Mouse (Mus musculus): ENCODE data around the gene Rplp2. TPM values are rescaled to one million over a fixed set of nuclear protein-coding genes. Genes with fewer than 3 reads are reported as not detected.
A peak's percentile ranks its signal among the peaks of the same experiment; 100 is the strongest.

Gene Rplp2
- polyA plus RNA-seq, 1 experiment from 2014 or later = 1,119 TPM

DNA sequence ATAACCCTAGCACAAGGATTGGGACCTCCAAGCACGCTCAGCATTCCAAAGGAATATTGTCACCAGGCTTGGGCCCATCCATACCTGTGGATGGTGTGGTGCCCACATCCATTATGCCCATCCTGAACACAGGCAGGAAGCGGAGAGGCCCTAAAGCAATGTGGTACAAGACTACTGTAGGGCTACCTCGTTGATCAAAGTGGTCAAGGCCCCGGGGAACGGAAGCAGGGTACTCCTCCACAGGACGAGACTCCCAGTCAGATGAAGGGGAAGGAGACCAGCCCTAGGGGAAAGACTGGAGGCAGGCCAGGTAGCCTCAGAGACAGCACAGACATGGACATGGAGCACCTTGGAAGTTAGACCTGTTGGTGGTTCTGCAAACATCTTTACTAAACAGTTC, 25.6 kb downstream of the Rplp2 start:
- no peak overlapping the region for H3K4me2 ChIP-seq
- H3K27ac ChIP-seq = no peak overlapping the region
- H3K9ac ChIP-seq = no peak overlapping the region
- H3K4me3 ChIP-seq = no peak overlapping the region
- no peak for ATAC-seq
- peaks cover 21% of the 10 kb centered on the region for H3K27me3 ChIP-seq
- no peaks in the 10 kb centered on the region for H3K9me3 ChIP-seq (replicated peaks)
- H3K36me3 ChIP-seq (ENCODE audit: poor library complexity, severe bottlenecking) = peaks cover 36% of the 10 kb centered on the region
- 89% methylated on average over 6 of the region's 6 CpGs for WGBS
- peaks cover 58% of the 10 kb centered on the region for H3K4me1 ChIP-seq

DNA sequence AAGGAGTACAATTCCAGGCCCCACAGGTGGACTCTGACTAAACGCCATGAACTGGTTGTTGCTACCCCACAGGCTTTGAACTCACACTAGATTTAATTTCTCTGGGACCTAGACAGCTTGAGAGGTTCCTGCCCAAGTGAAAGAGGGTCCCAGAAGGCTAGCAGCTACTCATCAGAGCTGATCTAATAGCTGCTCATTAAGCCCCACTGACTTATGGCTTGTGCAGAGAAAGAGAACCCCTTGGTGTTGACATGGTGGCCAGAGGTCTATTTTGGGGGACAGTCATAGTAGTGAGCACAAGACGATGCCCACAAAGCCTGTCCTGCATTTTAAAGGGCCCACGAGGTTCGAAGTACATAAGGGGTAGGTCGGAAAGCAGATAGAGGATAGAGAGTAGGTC, 27.0 kb downstream of the Rplp2 start:
- WGBS = 9% methylated on average over 5 of the region's 5 CpGs
- Histone ChIP-seq H3K27ac (no peak overlapping the region), H3K27me3 (peaks cover 27% of the 10 kb centered on the region), H3K4me2 (peak overlapping the region; percentile 87), H3K4me3 (peak overlapping the region; percentile 81), H3K36me3 (ENCODE audit: poor library complexity, severe bottlenecking) (peaks cover 36% of the 10 kb centered on the region), H3K4me1 (peaks cover 44% of the 10 kb centered on the region), H3K9me3 (replicated peaks) (no peaks in the 10 kb centered on the region), H3K9ac (peak overlapping the region; percentile 86)
- ATAC-seq = no peak

DNA sequence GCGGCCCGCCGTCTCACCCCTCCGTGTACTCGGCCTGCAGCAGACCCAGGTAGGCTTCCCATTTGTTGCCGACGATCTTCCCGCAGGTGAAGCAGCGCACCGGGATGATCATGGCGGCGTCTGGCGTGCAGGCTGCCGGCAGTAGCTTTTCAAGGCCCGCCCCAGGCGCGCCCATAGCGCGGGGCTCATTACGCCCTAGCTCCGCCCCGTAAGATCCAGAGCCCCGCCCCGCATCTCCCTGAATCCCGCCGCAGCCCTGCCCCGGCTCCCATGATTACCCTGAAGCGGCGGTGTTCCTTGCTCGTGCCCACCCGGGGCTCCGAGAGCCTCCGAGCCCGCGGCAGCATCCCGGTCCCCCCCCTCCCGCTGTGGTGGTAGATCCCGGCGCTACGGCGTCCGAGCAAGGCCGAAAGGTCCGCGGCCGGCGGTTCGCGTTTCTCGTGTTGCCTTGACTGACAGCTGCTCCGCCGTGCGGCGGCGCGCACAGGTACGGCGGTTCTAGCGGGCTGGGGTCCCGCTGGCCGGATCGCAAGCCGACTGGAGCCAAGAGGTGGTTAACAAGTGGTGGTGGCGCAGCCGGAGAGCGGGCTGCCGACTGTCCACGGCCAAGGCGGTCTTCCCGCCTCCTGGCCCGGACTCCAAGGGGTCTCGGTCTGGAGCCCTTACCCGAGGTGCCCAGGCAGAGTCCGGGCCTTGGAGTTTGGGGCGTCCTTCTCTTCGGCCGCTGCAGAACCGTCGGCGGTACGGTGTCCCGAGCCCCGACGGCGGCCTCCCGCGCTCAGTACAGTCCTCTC, 28.0 kb downstream of the Rplp2 start, which contains the start of the genes Polr2l and Tspan4:
Gene Polr2l, minus strand, starts transcription at position 122 of the 794 bp plus-strand sequence.
Gene Tspan4, plus strand, starts transcription at position 230 of the 794 bp plus-strand sequence.
- peak within 1 kb of the TSS; percentile 87 for H3K4me2 ChIP-seq
- ATAC-seq = peak; percentile 91
- peak within 1 kb of the TSS; percentile 85 for H3K27ac ChIP-seq
- peaks cover 26% of the 10 kb centered on the region for H3K36me3 ChIP-seq (ENCODE audit: poor library complexity, severe bottlenecking)
- H3K4me1 ChIP-seq = peaks cover 34% of the 10 kb centered on the region
- peak within 1 kb of the TSS; percentile 81 for H3K4me3 ChIP-seq
- H3K9me3 ChIP-seq (replicated peaks) = no peaks in the 10 kb centered on the region
- under 1% methylated on average over 87 of the region's 87 CpGs for WGBS
- H3K9ac ChIP-seq = peak within 1 kb of the TSS; percentile 86
- peaks cover 27% of the 10 kb centered on the region for H3K27me3 ChIP-seq

DNA sequence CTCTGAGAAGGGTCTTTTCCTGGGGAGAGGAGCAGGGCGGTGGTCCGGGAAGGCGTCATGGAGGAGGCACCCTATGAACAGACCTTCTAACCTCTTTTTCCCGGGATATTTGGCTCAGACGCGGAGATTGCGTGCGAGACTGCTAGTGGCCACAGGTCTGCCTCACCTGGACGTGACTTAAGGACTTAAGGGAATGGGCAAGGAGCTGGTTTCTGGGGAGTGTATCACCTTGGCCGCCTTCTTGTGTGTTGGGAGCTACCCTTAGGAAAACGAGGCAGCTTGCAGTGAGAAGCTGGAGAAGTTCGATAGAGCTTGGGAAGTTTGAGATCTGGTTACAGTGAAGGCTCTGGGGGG, 28.6 kb downstream of the Rplp2 start:
- 4% methylated on average over 12 of the region's 12 CpGs for WGBS
- no peak for ATAC-seq
- H3K27ac ChIP-seq = no peak overlapping the region
- peaks cover 20% of the 10 kb centered on the region for H3K36me3 ChIP-seq (ENCODE audit: poor library complexity, severe bottlenecking)
- H3K27me3 ChIP-seq = peaks cover 27% of the 10 kb centered on the region
- H3K4me1 ChIP-seq = peaks cover 35% of the 10 kb centered on the region
- H3K9ac ChIP-seq = peak overlapping the region; percentile 86
- H3K4me2 ChIP-seq = peak overlapping the region; percentile 87
- no peaks in the 10 kb centered on the region for H3K9me3 ChIP-seq (replicated peaks)
- H3K4me3 ChIP-seq = peak overlapping the region; percentile 81

DNA sequence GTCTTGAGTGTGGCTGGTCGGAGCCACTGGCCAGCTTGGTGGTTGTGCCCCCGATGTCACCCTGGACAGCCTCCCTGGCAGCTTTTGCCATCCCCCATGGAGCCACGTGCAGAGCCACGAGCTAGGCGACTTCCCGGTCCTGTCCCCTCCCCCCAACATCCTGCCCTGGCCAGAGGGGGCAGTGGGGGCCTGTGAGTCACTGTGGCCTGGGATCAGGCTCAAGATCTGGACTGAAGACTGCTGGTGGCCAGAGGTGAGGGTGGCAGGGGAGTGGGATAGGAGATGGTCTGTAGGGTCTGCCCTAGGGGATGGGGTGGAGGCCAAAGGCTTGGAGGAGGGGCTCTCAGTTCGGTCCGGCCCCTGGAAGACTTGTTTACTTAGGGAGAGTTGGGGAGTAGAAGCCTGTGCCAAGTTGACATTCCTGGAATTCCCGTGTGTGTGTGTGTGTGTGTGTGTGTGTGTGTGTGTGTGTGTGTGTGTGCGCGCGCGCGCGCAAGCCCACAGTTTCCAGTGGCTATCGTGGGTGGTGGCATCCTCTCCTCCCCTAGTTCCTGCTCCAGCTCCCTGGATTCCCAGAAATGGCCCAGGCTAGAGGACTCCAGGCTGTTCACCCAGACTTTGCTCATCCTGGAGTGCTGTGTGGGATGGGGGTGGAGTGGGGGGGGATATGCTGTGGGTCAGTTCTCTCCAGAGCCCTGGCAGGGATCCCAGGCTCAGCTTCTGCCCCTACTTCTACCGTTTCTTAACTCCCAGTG, 29.2 kb downstream of the Rplp2 start:
- peak overlapping the region; percentile 25; the same call in 1 of the 2 replicates for H3K27ac ChIP-seq
- H3K4me2 ChIP-seq = peak overlapping the region; percentile 87
- H3K36me3 ChIP-seq (ENCODE audit: poor library complexity, severe bottlenecking) = peaks cover 14% of the 10 kb centered on the region
- 8% methylated on average over 17 of the region's 17 CpGs for whole genome bisulfite sequencing
- peak overlapping the region; percentile 86 for H3K9ac ChIP-seq
- peak overlapping the region; percentile 81 for H3K4me3 ChIP-seq
- ATAC-seq = no peak
- no peaks in the 10 kb centered on the region for H3K9me3 ChIP-seq (replicated peaks)
- H3K27me3 ChIP-seq = peaks cover 27% of the 10 kb centered on the region
- H3K4me1 ChIP-seq = peaks cover 41% of the 10 kb centered on the region

GRCm38 (mm10) chr7:141476981-141477370, 29.8 kb downstream of the Rplp2 start:
- H3K9ac ChIP-seq = no peak overlapping the region
- H3K36me3 ChIP-seq (ENCODE audit: poor library complexity, severe bottlenecking) = peaks cover 10% of the 10 kb centered on the region
- H3K27ac ChIP-seq = peak overlapping the region; percentile 25; the same call in 1 of the 2 replicates
- ATAC-seq = no peak
- no peak overlapping the region for H3K4me3 ChIP-seq
- peaks cover 31% of the 10 kb centered on the region for H3K27me3 ChIP-seq
- H3K4me2 ChIP-seq = peak overlapping the region; percentile 87
- 31% methylated on average over 7 of the region's 7 CpGs for WGBS
- H3K9me3 ChIP-seq (replicated peaks) = no peaks in the 10 kb centered on the region
- peaks cover 46% of the 10 kb centered on the region for H3K4me1 ChIP-seq

GRCm38 (mm10) chr7:141477578-141478269, 30.6 kb downstream of the Rplp2 start:
- Histone ChIP-seq H3K4me3 (no peak overlapping the region), H3K9me3 (replicated peaks) (no peaks in the 10 kb centered on the region), H3K27me3 (peaks cover 33% of the 10 kb centered on the region), H3K4me2 (no peak overlapping the region), H3K9ac (no peak overlapping the region), H3K36me3 (ENCODE audit: poor library complexity, severe bottlenecking) (peaks cover 3% of the 10 kb centered on the region; the same call in 1 of the 2 replicates), H3K27ac (no peak overlapping the region), H3K4me1 (peaks cover 52% of the 10 kb centered on the region)
- no peak for ATAC-seq
- WGBS = 71% methylated on average over 4 of the region's 4 CpGs

- Histone ChIP-seq H3K4me1 (peaks cover 56% of the 10 kb centered on the region), H3K27ac (no peak overlapping the region)
- no peak for ATAC-seq
These were observed 31.1 kb downstream of the Rplp2 start for GRCm38 (mm10) chr7:141478270-141478748.

GRCm38 (mm10) chr7:141480842-141481497, 33.8 kb downstream of the Rplp2 start:
- Histone ChIP-seq H3K4me3 (peak overlapping the region; percentile 60), H3K9me3 (replicated peaks) (no peaks in the 10 kb centered on the region), H3K36me3 (ENCODE audit: poor library complexity, severe bottlenecking) (no peaks in the 10 kb centered on the region), H3K27me3 (peaks cover 39% of the 10 kb centered on the region), H3K27ac (no peak overlapping the region), H3K4me1 (peaks cover 37% of the 10 kb centered on the region), H3K9ac (no peak overlapping the region), H3K4me2 (peak overlapping the region; percentile 95)
- ATAC-seq = peak; percentile 58
- 8% methylated on average over 10 of the region's 10 CpGs for WGBS

More at GRCm38 (mm10) chr7:141478270-141478748, 31.1 kb downstream of the Rplp2 start:
- 84% methylated on average over 5 of the region's 5 CpGs for WGBS
- Histone ChIP-seq H3K4me3 (no peak overlapping the region), H3K36me3 (ENCODE audit: poor library complexity, severe bottlenecking) (no peaks in the 10 kb centered on the region), H3K9me3 (replicated peaks) (no peaks in the 10 kb centered on the region), H3K9ac (no peak overlapping the region), H3K27me3 (peaks cover 39% of the 10 kb centered on the region), H3K4me2 (no peak overlapping the region)

DNA sequence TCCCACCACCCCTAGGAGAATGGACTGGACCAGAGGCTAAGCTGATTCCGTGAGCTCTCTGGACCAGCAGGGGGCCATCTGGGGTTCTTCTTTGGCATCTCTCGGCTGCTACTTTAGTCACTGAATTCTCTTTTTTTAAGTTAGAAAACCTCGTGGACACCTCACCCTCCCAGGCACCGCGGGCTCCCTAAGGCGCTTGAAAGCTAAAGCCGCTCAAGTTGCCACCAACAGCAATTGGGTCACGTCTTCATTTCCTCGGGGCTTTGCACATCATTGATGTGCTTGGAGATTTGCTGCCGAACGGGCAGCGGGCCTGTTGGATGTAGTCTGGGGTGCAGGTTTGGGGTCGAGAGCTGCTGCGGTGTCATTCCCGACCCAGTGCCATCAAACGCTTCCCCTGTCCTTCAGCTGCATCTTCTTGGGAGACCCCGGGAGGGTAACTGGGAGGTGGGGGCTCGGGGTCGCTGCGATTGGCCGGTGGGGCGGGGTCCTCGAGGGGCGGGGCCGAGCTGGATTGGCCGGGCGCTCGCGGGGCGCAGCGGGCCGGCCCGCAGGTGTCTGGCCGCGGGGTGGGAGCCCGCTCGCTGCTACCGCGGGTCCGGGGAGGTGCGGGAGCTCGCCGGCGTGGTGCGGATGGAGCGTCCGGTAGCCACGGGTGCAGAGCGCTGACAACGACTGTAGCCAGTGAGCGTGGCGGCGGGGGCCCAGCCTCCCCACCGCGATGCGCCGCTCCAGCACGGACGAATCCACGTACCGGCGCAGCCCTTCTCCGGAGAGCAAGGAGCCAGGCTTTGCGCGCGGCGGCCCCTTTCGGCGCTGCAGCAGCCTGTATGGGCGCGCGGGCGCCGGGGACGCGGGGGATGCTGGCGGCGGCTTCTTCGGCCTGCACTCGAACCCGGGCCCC, 34.6 kb downstream of the Rplp2 start:
- under 1% methylated on average over 73 of the region's 81 CpGs for WGBS
- peak overlapping the region; percentile 79 for H3K9ac ChIP-seq
- H3K9me3 ChIP-seq (replicated peaks) = no peaks in the 10 kb centered on the region
- no peak overlapping the region for H3K27ac ChIP-seq
- ATAC-seq = peak; percentile 66
- peak overlapping the region; percentile 95 for H3K4me2 ChIP-seq
- no peaks in the 10 kb centered on the region for H3K36me3 ChIP-seq (ENCODE audit: poor library complexity, severe bottlenecking)
- peaks cover 31% of the 10 kb centered on the region for H3K27me3 ChIP-seq
- peak overlapping the region; percentile 60 for H3K4me3 ChIP-seq
- peaks cover 29% of the 10 kb centered on the region for H3K4me1 ChIP-seq
